Mouse (Mus musculus): ENCODE measurements at regions not wholly inside any gene's neighbourhood (a gene's known extent, or its start where the extent isn't known, plus 50 kb on each side); places are given as distances from the start of the nearest gene placed in this dataset.
"Not testable (repeated sequence)": the region's sequence is repeated elsewhere in the genome, so short reads cannot be mapped to it uniquely, and the experiment has no call there.

- DNase-seq: no peak
These were observed 236.8 kb upstream of the Rarb start for GRCm38 (mm10) chr14:17055741-17056140.

GRCm38 (mm10) chr14:17054381-17054780 is 235.4 kb upstream of the Rarb start:
- no peak for DNase-seq

- no peak for DNase-seq
These were observed 227.9 kb upstream of the Rarb start for GRCm38 (mm10) chr14:17046808-17047207.

GRCm38 (mm10) chr14:17045426-17046132 is 226.6 kb upstream of the Rarb start:
- DNase-seq: no peak

GRCm38 (mm10) chr14:17020603-17021356 is 201.8 kb upstream of the Rarb start:
- no peak for DNase-seq

- no peak for DNase-seq
These were observed 194.0 kb upstream of the Rarb start for GRCm38 (mm10) chr14:17012931-17013330.

GRCm38 (mm10) chr14:17012200-17012599 is 193.2 kb upstream of the Rarb start:
- DNase-seq: no peak

- no peak for DNase-seq
These were observed 186.4 kb upstream of the Rarb start for GRCm38 (mm10) chr14:17005194-17006018.

- DNase-seq: no peak
These were observed 185.8 kb upstream of the Rarb start for GRCm38 (mm10) chr14:17004714-17005113.

- no peak for DNase-seq
These were observed 177.8 kb upstream of the Rarb start for GRCm38 (mm10) chr14:16996716-16997115.

- not testable (repeated sequence) for DNase-seq
These were observed 152.0 kb upstream of the Rarb start for GRCm38 (mm10) chr14:16970911-16971310.

- DNase-seq: no peak
These were observed 145.9 kb upstream of the Rarb start for GRCm38 (mm10) chr14:16964717-16965391.

- no peak for DNase-seq
These were observed 143.4 kb upstream of the Rarb start for GRCm38 (mm10) chr14:16962216-16962826.

GRCm38 (mm10) chr14:16957802-16958201 is 138.8 kb upstream of the Rarb start:
- DNase-seq: peak; percentile 6

- no peak for DNase-seq
These were observed 135.8 kb upstream of the Rarb start for GRCm38 (mm10) chr14:16954511-16955443.

GRCm38 (mm10) chr14:16948736-16949135 is 129.8 kb upstream of the Rarb start:
- DNase-seq: no peak

GRCm38 (mm10) chr14:16944441-16944840 is 125.5 kb upstream of the Rarb start:
- DNase-seq: no peak

GRCm38 (mm10) chr14:16943531-16943930 is 124.6 kb upstream of the Rarb start:
- no peak for DNase-seq

- DNase-seq: no peak
These were observed 108.2 kb upstream of the Rarb start for GRCm38 (mm10) chr14:16927136-16927535.

- no peak for DNase-seq
These were observed 82.7 kb upstream of the Rarb start for GRCm38 (mm10) chr14:16901534-16902147.

Measured in kidney, adult 18-20 months (tissue).